Mouse (Mus musculus): ENCODE measurements at regions not wholly inside any gene's neighbourhood (a gene's known extent, or its start where the extent isn't known, plus 50 kb on each side); places are given as distances from the start of the nearest gene placed in this dataset.

DNA sequence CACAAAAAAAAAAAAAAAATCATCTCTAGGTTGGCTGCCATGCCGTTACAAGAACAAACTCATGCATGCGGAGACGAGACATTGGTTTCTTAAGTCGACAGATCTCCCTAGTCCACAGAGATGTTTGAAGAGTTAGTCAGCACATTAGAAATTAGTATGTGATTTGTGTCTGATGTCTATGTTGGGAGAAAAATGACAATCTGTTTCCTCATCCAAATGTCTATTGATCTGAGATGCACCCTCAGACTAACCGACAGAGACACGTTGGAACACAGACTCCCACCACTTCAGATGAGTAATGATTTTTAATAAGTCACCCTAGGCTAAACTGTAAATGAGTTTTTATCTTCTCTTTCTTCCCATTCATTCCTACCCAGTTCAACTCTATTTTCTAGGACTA, 506.9 kb downstream of the Epha4 start:
- no peak for DNase-seq (ENCODE audit: low read depth in 1 of 2, low spot score in 2 of 2)

DNA sequence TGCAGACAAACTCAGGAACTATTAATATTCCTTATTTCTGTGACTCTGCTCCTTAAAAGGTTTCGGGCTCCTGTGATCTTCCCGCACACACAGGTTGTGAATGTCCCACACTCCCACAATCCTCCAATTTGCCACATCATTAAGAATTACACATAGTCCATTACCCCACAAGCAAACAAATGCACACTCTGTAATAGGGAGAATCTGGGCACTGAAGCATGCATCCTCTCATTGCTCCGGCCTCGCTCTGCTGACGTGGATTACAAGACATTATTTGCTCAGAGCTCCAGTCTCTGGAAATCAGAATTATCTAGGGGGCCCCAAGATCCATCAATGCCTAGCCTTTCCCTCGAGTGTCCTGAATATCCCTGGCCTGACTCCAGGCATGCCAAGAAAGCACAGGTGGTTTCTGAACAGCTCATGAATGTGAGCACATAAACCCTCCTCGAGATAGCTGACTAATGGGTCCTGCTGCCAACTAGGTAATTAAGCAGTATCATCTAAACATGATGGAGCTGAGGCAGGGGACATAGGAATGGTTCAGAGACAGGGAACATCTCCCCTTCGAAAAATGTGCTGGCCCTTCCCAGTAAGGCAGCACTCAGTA, 504.2 kb downstream of the Epha4 start:
- no peak for DNase-seq (ENCODE audit: low read depth in 1 of 2, low spot score in 2 of 2)

DNA sequence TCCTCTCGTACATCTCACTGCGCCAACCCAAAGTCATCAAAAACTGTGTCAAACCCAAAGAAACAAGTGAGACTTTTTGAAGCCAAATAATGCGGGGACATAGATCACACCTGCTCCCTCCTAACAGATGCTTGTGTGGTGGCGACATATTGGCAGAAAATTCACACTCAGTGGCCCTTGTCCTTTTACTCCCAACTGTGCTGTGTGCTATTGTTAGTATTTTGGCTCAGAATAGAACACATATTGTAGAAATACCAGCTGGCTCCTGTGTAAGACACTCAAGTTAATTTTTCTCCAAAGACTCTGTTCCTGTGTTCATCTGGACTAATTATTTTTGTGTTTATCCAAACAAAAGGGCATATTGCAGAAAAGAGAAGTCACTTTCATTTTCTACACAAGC, 487.2 kb downstream of the Epha4 start:
- no peak for DNase-seq (ENCODE audit: low read depth in 1 of 2, low spot score in 2 of 2)

DNA sequence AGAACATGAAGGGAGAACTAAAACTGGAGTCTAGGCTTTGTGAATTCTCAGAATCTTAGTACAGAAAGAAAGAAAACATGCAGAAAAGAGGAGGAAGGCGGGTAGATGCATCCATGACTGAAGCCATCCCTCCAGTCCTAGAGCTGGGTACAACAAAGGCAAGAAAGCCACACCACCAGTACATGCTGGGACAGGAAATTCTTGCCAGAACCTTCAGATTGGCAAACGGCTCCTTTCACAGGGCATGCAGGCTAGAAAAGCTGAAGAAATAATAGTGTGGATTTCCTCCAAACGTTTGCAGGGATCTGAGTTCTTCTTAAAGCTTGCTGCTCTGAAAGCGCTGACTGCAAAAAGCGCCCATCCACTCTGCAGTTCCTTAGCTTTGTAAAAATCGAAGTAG, 486.7 kb downstream of the Epha4 start:
- no peak for DNase-seq (ENCODE audit: low read depth in 1 of 2, low spot score in 2 of 2)

DNA sequence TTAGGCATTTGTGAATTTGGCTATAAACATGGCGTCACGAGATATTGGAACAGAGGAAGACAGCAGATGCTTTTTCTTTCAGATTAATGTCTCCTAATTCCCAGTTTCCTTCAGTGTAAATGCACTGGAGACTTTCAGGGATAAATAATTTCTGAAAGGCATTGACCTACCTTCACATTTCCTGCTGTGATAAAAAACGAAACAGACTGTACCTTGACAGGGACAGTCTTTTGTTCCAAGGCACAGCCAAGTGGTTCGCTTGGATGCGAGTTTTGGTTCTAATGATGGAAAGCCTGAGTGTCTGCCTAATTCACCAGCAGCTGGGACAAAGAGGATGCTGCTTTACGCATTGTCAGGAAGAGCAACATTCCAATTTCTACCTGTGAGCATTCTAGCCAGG, 485.8 kb downstream of the Epha4 start:
- no peak for DNase-seq (ENCODE audit: low read depth in 1 of 2, low spot score in 2 of 2)

DNA sequence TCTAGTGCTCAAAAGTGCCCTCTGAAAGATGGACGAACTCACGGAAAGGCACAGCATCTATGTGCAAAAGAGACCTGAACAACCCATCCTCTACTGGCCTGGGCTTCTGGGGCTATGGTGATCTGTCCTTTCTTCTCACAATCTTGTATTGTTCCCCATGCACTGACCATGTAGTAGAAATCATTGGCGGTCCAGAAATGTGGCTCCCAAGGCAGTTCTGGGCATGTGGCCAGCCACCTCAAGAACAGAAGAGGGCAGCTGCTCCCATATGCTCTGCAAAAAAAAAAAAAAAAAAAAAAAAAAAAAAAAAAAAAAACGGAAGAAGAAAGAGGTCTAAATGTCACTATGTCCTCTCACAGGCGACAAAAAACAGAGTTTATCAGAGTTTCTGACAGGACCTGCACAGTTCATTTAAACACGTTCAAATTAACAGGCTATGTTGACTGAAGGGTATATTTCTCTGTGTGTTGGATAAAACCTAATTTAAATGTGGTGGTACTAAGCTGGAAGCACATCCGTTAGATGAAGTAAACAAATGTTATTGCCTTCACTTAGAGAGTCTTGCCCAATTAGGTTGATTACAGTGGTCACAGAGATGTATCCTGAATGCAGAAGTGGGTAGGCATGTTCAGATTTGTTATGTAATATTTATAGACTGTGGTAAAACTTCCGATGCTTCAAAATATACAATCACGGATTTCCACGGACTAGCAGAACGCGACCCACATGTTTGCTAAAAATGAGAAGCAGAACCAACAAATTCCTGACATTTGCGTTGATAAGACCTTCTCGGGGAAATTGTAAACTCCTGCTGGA, 470.9 kb downstream of the Epha4 start:
- peak; percentile 11 to 26 for DNase-seq (ENCODE audit: low read depth in 1 of 2, low spot score in 2 of 2)

DNA sequence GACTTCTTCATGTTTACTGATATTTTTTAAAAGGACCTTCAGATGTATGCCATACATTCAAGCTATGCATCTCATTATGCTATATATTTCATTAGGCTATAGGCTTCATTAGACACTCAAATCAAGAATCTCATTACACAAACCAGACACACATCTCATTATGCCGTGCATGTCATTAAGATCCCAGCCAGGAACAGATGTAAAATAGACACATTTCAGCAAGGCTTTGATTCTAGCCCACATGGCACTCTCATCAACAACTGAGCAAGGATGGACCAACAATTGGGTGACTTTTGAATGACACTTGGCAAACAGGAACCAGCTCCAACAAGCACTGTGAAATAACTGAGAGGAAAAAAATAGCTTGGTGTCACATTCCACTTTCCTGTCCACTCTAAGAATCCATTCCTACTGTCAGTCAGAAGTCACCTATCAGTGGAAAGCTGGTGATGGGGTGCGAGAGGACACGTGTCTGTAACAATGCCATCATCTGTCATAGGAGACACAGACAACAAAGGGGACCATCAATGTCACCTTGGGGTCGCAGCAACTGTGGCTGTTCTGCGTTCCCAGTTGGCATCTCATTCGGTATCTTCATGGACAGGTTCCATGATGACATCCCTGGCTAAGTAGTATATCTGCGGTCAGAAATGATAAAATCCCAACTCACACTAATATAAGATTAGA, 466.0 kb downstream of the Epha4 start:
- no peak for DNase-seq (ENCODE audit: low read depth in 1 of 2, low spot score in 2 of 2)

DNA sequence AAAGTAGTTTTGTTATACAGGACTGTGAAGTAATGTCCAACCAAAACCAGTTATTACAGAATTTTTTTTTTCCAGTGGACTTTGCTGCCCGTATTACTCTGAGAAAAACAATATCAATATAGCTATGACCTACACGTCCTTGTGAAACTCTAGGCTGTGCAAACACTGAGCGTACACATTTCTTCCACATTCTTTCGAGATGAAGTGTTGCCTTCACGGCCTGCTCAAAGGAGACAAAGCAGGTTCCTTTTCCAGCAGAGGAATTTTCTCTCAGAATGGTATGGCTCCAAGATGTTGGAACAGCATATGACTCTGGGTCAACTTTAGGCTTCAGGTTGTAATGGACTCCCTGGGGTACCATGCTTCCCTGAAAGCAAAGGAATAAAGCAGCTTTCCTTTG, 463.6 kb downstream of the Epha4 start:
- DNase-seq (ENCODE audit: low read depth in 1 of 2, low spot score in 2 of 2) = no peak

DNA sequence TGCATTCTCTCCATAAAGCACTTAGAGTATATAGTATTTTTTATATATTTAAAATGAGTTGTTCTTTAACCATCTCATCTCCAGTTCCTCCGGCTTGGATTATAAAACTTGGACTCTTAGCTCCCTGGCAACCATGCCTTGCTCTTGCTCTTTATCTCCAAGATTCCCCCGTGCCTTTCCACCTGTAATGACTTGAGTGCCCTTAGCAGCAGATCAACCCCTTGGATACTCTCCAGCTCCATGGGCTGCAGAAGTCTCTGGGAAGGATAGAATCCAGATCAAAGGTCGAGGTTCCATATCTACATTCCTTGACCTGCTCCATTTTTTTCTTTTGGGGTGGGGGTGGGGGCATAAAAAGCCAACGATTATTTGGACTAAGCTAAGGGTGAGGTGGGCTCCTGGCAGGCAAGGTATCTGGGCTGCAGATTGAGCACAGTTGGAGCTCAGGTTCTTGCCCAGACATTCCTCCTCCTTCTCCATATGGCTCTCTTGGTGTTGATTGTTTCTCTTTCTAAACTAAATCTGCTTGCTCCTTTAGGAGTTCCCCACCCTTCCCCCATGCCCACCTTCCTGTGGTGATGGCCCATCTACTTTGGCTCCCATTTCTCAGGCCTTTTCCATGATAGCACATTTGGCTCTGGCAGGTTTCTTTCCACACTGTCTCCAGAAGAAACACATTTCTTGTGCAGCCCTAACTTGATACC, 460.9 kb downstream of the Epha4 start:
- no peak for DNase-seq (ENCODE audit: low read depth in 1 of 2, low spot score in 2 of 2)

DNA sequence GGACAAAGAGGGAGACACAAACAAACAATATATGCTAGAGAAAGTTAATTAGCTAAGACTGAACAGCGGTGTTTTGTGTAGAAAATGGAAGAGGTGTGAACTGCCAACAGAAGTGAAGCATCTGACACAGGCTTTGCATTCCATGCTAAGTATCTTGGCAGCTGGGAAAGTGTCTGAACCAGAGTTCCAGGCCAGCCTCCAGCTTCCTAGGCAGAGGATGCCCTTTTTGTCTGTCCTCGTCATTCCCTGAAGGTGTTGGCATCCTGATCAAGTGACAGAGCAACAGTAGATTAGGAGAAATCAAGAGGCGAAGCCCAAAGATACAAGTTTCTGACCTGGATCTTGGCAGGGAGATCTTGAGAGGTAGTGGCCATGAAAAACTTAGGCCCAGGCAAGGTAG, 452.4 kb downstream of the Epha4 start:
- no peak for DNase-seq (ENCODE audit: low read depth in 1 of 2, low spot score in 2 of 2)

DNA sequence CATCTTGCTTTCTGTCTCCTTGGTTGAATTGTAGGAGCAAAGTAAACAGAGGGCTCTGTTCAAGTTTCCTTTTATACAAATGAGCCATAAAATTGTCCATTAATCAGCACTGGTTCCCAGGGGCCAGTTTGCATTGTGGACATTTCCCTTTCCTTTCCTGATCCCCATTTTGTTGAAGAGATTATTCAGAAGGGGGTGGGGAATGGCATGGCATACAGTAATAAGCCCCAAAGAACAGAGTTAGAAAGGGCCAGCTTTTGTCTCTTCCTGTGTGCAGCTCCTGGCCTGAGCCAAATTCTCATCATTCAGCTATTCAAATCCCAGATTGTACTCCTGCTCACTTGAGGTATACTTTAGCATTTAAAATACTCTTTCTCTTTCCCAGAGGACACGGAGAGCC, 441.8 kb downstream of the Epha4 start:
- no peak for DNase-seq (ENCODE audit: low read depth in 1 of 2, low spot score in 2 of 2)

DNA sequence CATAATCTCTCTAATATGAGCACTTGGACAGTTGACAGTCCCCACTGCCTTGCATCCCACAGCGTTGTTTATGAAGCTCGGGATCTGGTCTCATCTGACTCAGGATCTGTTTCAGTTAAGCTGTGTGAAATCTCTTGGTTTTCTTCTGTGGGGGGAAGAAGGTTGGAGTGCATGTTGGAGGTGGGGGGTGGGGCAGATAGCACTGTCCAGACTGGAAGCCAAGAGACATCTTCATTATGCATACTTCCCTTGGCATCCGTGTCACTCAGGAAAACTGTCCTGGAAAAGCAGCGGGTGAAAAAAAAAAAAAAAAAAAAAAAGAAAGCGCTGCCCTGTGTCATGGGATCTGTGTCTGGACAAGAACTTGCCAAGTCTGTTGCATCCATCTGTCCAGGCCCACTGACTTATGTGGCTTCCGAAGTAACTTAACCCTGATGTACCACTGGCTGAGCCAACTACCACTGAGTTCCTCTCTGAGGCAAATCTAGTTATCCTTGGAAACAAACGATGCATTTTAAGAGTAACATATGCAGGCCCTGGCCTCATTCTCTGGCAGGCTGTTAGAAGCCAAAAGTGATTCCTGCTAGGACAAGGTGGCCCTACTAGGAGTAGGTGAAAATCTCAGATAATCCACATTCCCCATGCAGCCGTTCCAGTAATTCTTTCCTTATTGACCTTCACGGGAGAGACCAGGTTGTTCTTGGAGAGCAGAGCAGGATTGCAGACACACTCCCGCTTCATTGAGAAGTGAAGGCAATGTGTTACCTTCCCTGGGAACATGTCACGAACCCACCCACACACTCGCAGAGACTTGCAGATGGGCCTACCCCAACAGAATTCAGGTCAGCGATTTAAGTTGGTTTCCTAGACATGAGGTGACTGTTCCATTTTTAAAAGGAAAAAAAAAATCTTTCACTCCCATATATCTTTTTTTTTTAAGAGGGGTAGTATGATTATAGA, 439.7 kb downstream of the Epha4 start:
- no peak for DNase-seq (ENCODE audit: low read depth in 1 of 2, low spot score in 2 of 2)

DNA sequence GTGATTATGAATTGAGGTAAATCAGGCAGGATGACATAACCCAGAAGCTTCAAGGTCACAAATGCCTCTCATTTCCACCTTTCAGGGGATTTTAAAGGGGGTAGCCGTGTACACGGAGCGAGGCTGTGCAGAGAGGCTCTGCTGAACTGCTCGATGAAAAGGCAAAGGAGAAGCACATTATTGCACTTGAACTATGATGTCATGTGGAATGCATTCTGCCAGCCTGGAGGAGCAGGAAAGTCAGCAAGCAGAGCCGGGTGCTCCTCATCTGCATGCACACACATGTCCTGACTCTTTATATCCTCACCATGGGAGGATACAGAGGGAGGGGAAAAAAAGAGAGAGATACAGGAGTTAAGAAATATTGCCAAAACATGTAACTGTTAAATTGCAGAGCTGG, 434.1 kb downstream of the Epha4 start:
- no peak for DNase-seq (ENCODE audit: low read depth in 1 of 2, low spot score in 2 of 2)

DNA sequence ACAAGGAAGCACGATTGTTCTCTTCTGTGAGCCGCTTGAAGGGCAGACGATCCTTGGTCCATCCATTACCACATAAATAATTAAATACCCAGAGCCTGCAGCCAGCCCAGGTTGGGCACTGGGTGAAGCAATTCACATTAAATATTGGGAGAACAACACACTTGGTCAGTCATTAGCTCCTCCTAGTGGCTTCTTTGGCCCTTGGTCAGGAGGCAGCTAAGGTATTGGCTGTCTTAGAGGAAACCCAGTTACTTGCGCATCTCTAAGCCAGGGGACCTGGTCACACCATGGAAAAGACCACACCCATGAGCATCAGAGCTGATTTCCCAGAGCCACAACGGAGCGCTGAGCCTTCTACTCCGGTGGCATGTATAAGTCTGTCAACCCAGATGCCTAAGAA, 433.2 kb downstream of the Epha4 start:
- peak; percentile 0 to 6 for DNase-seq (ENCODE audit: low read depth in 1 of 2, low spot score in 2 of 2)

DNA sequence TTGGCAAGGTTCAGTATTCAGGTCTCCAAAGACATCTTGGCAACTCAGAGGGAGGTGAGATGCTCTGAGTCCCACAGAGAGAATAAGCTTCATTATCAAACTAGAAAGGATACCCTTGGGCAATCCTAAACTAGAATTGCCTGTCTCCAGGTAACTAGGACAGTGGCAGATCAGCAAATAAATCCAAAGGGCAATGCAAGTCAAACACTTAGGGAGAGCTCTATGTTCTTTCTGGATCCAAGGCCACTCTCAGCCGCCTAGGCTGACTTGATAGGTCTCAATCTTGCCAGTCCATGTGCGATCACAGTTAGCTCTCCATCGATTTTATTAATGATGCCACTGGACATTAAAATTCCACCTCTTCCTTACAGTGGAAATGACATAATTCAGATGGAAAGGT, 432.5 kb downstream of the Epha4 start:
- DNase-seq (ENCODE audit: low read depth in 1 of 2, low spot score in 2 of 2) = no peak

DNA sequence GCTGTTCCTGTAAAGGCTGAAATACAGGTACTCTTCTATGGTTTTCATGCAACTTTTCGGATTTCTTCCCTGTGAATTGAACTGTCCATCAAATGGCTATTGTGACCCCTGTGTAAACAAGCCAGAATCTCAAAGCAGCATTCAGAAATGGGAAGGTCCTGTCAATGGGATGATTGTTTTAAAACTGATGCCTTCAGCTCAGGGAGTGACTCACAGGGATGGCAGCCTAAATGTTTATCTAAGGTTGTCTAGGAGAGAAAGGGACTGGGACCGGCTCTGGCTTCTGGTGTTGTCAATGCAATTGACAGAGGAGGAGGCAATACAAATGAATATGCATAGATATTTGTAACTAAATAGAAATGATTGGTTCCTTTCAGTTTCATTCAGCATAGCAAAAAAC, 421.3 kb downstream of the Epha4 start:
- DNase-seq (ENCODE audit: low read depth in 1 of 2, low spot score in 2 of 2) = no peak

DNA sequence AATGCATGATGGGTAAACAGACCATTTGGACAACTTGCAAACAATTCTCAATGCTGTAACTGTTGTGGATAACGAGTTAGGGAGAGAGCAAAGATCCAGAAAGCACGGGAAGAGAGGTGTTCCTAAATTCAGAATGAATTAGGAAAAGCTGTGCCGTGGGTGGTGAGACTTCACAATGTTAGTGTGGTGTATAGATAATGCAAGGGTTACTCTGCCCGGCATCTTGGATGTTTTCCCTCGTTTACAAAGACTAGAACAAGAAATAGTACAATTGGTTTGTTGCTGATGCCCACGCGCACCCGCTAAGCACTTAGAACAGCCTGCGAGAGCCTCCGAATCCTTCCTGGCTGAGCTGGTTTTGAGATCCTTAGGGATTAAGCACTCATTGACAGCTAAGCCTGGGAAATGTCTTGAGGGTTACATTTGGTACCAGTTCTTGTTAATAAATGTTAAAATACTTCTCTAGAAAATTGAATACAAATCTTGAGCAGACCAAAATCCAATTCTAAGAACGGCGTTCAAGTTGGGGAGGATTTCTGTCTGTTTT, 413.1 kb downstream of the Epha4 start:
- no peak for DNase-seq (ENCODE audit: low read depth in 1 of 2, low spot score in 2 of 2)

DNA sequence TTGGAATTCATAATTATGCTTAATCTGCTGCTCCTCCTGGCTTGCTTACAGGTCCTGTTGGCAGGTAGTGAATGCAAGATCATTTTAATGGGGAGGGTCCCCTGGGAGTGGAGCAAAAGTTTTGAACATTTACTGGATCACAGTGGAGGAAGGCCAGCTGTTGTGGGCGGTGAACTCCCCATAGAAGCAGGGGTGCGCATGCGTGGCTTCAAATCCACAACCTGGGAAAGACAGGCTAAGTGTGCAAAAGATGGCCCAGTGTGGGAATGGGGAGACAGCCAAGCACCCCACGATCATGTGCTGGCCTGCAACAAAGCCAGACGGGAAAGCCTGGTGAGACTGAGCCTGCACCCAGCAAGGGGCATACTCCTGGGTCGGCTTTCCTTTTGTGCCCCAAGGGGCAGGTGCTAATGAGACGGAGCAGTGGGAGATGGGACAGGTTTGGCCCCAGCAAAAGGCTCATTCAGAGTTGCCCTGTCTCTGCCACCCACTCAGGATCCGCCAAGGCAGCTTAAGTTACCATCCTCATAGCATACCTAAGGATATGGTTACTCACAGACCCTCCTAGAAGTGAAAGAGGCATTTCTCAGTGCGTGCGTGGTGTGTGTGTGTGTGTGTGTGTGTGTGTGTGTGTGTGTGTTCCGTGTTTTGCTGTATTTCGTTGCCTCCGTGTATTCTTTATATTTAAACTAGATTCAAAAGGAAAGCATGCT, 412.3 kb downstream of the Epha4 start:
- DNase-seq (ENCODE audit: low read depth in 1 of 2, low spot score in 2 of 2) = no peak

DNA sequence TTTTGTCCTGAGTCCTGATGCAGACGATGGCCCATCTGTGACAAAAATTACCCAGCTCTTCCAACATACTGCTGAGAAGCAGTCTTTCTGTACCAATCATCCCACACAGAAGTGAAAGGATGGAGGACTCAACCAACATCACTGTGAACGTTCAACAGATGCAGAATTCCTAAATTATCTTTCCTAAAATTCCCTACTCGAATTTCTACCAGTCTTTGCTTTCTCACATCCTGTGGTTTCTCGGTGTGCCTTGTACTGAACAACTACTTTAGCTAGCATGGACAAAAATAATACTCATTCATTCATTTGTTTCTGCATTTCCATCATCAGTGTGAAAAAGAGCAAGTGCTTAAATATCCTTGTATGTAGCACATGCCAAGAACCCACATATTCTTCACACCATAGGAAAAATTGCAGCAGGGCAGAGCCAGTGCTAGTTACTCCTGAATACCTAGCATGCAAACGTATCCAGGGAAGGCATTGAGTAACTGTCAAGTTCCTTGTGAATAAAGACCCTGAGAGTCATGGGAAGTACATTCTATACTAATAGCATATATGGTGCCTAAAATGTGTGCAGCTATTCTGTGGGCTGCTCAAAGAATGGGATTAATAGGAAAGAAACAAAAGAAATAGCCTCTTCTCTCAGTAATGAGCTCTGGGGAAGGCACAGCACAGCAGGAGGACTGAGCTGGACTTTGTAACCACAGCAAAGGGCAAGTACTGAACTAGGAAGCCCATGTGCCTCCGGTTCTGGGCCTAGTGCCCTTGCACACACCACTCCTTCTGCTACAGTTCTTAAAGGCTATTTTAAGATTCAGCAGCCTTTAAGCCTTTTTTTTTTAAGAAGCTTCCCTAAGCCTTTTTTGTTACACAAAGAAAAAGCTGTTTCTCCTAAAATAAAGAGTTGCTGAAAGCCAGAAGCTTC, 404.8 kb downstream of the Epha4 start:
- DNase-seq (ENCODE audit: low read depth in 1 of 2, low spot score in 2 of 2) = no peak
